Mouse (Mus musculus) intestine, embryonic 14.5 days (tissue): ENCODE data around the gene Trub2. TPM values are rescaled to one million over a fixed set of nuclear protein-coding genes. Genes with fewer than 3 reads are reported as not detected.

Experiments
- ATAC-seq: fragments of 200-750 bp; cut with Nextera tagmentation; replicated peaks from 2 replicates; pipeline ENCODE4 v1.8.0; 2017; ENCODE audit warnings: low read depth, moderate number of reproducible peaks, moderate TSS enrichment, moderate library complexity; ENCODE audit not compliant: low FRiP score, low TSS enrichment
- DNase-seq: peaks from one replicate; pipeline ENCODE4 v3.0.0-alpha.2; 2018; ENCODE audit warnings: low spot score
- H3K27ac ChIP-seq: fragments of 300-500 bp; sonication (generic); 2 replicates; pipeline ENCODE4 v1.5.1; 2014; ENCODE audit warnings: low read depth, mild to moderate bottlenecking, control low read depth
- H3K27me3 ChIP-seq: fragments of 300-500 bp; sonication (generic); replicated peaks from 2 replicates; pipeline ENCODE4 v1.6.1; 2014; ENCODE audit warnings: low read length, control low read depth; ENCODE audit not compliant: control insufficient read depth, insufficient read depth
- H3K36me3 ChIP-seq: fragments of 300-500 bp; sonication (generic); 2 replicates; pipeline ENCODE4 v1.6.1; 2014; ENCODE audit warnings: low read length, control low read depth; ENCODE audit not compliant: control insufficient read depth, insufficient read depth
- H3K4me1 ChIP-seq: fragments of 300-500 bp; sonication (generic); replicated peaks from 2 replicates; pipeline ENCODE4 v1.6.1; 2014; ENCODE audit warnings: low read length, control low read depth, mixed read lengths; ENCODE audit not compliant: control insufficient read depth, insufficient read depth
- H3K4me2 ChIP-seq: fragments of 300-500 bp; sonication (generic); 2 replicates; pipeline ENCODE4 v1.6.1; 2014; ENCODE audit warnings: low read length
- H3K4me3 ChIP-seq: fragments of 300-500 bp; sonication (generic); 2 replicates; pipeline ENCODE4 v1.5.1; 2014; ENCODE audit warnings: low read depth, low read length, control low read depth, mixed read lengths
- H3K9ac ChIP-seq: fragments of 300-500 bp; sonication (generic); 2 replicates; pipeline ENCODE4 v1.6.1; 2014; ENCODE audit warnings: mild to moderate bottlenecking, low read length
- H3K9me3 ChIP-seq: fragments of 300-500 bp; sonication (generic); 2 replicates; pipeline ENCODE4 v1.6.1; 2016; ENCODE audit warnings: low read length, control low read depth; ENCODE audit not compliant: control insufficient read depth
- WGBS: fragments of 180-500 bp; shearing (Covaris S2); extraction: QIAGEN DNeasy Blood & Tissue Kit; methylation state at CpG from one replicate; pipeline ENCODE4 v1.1.7; 2014; 5-methylcytosine and 5-hydroxymethylcytosine counted together
- polyA plus RNA-seq: library from polyadenylated mRNA; unstranded; fragments of >200 nt; fragmentation: Nextera tagmentation; extraction: Ambion mirVana; gene quantifications from 2 replicates; pipeline ENCODE4 v1.2.1, GENCODE M21; 2014

Gene Trub2
- polyA plus RNA-seq, 1 experiment from 2014 or later, result 33.3 TPM

- WGBS, result 78% methylated on average over 5 of the region's 5 CpGs
- Histone ChIP-seq H3K27ac (no peak overlapping the region), H3K4me1 (no peaks in the 10 kb centered on the region), H3K9ac (no peak overlapping the region), H3K4me3 (no peak overlapping the region), H3K4me2 (no peak overlapping the region), H3K9me3 (no peaks in the 10 kb centered on the region), H3K27me3 (no peaks in the 10 kb centered on the region), H3K36me3 (peaks cover 80% of the 10 kb centered on the region)
- DNase-seq (no peak), ATAC-seq (no peak)
Observed at GRCm38 (mm10) chr2:29724664-29725365, 63.5 kb downstream of the Trub2 start.

- 81% methylated on average over 3 of the region's 3 CpGs for WGBS
- Histone ChIP-seq H3K4me1 (no peaks in the 10 kb centered on the region), H3K4me3 (no peak overlapping the region), H3K27ac (no peak overlapping the region), H3K9ac (no peak overlapping the region), H3K36me3 (peaks cover 77% of the 10 kb centered on the region), H3K27me3 (no peaks in the 10 kb centered on the region), H3K9me3 (no peaks in the 10 kb centered on the region), H3K4me2 (no peak overlapping the region)
- DNase-seq (no peak), ATAC-seq (no peak)
Observed at GRCm38 (mm10) chr2:29723132-29723531, 65.2 kb downstream of the Trub2 start.

GRCm38 (mm10) chr2:29718581-29718980 is 69.7 kb downstream of the Trub2 start:
- Histone ChIP-seq H3K9me3 (no peaks in the 10 kb centered on the region), H3K4me1 (peaks cover 13% of the 10 kb centered on the region), H3K9ac (no peak overlapping the region), H3K27ac (no peak overlapping the region), H3K27me3 (no peaks in the 10 kb centered on the region), H3K4me2 (no peak overlapping the region), H3K4me3 (no peak overlapping the region), H3K36me3 (peaks cover 44% of the 10 kb centered on the region)
- WGBS, result 85% methylated on average over 5 of the region's 5 CpGs
- DNase-seq (no peak), ATAC-seq (no peak)

GRCm38 (mm10) chr2:29716691-29717090 is 71.6 kb downstream of the Trub2 start:
- peaks cover 38% of the 10 kb centered on the region for H3K36me3 ChIP-seq
- peak; percentile 70 for DNase-seq
- ATAC-seq, result peak; percentile 87

GRCm38 (mm10) chr2:29716143-29716542 is 72.2 kb downstream of the Trub2 start:
- ATAC-seq, result peak; percentile 44
- 22% methylated on average over 7 of the region's 7 CpGs for WGBS
- H3K9ac ChIP-seq, result no peak overlapping the region

More at GRCm38 (mm10) chr2:29716691-29717090, 71.6 kb downstream of the Trub2 start:
- no peaks in the 10 kb centered on the region for H3K9me3 ChIP-seq
- H3K4me3 ChIP-seq, result no peak overlapping the region
- WGBS, result 9% methylated on average over 6 of the region's 6 CpGs
- H3K9ac ChIP-seq, result no peak overlapping the region
- peaks cover 13% of the 10 kb centered on the region for H3K4me1 ChIP-seq
- peak overlapping the region; percentile 87 for H3K27ac ChIP-seq
- no peaks in the 10 kb centered on the region for H3K27me3 ChIP-seq
- 0 out of 2 replicates have a peak overlapping the region, but pooled peaks have one; percentile 18 for H3K4me2 ChIP-seq

GRCm38 (mm10) chr2:29714127-29714526 is 74.2 kb downstream of the Trub2 start:
- DNase-seq (no peak), ATAC-seq (no peak)
- H3K9ac ChIP-seq, result no peak overlapping the region
- no peaks in the 10 kb centered on the region for H3K27me3 ChIP-seq
- H3K27ac ChIP-seq, result peak overlapping the region; percentile 4; the same call in 1 of the 2 replicates
- peaks cover 34% of the 10 kb centered on the region for H3K36me3 ChIP-seq
- no peak overlapping the region for H3K4me3 ChIP-seq
- no peak overlapping the region for H3K4me2 ChIP-seq
- peaks cover 13% of the 10 kb centered on the region for H3K4me1 ChIP-seq
- 58% methylated on average over 5 of the region's 5 CpGs for WGBS
- H3K9me3 ChIP-seq, result no peaks in the 10 kb centered on the region

More at GRCm38 (mm10) chr2:29716143-29716542, 72.2 kb downstream of the Trub2 start:
- Histone ChIP-seq H3K27me3 (no peaks in the 10 kb centered on the region), H3K27ac (peak overlapping the region; percentile 87), H3K36me3 (peaks cover 38% of the 10 kb centered on the region), H3K9me3 (no peaks in the 10 kb centered on the region), H3K4me3 (no peak overlapping the region), H3K4me2 (peak overlapping the region; percentile 18; the same call in 1 of the 2 replicates), H3K4me1 (peaks cover 13% of the 10 kb centered on the region)
- DNase-seq, result no peak

GRCm38 (mm10) chr2:29713501-29713900 is 74.8 kb downstream of the Trub2 start:
- peaks cover 13% of the 10 kb centered on the region for H3K4me1 ChIP-seq
- WGBS, result 93% methylated on average over 1 of the region's 2 CpGs
- H3K4me3 ChIP-seq, result no peak overlapping the region
- no peaks in the 10 kb centered on the region for H3K27me3 ChIP-seq
- H3K36me3 ChIP-seq, result peaks cover 33% of the 10 kb centered on the region
- ATAC-seq, result no peak
- no peaks in the 10 kb centered on the region for H3K9me3 ChIP-seq
- no peak overlapping the region for H3K9ac ChIP-seq
- no peak for DNase-seq
- no peak overlapping the region for H3K27ac ChIP-seq
- no peak overlapping the region for H3K4me2 ChIP-seq

- no peak overlapping the region for H3K9ac ChIP-seq
- no peak overlapping the region for H3K27ac ChIP-seq
- no peak overlapping the region for H3K4me2 ChIP-seq
- H3K9me3 ChIP-seq, result no peaks in the 10 kb centered on the region
- DNase-seq, result no peak
- H3K4me3 ChIP-seq, result no peak overlapping the region
- H3K36me3 ChIP-seq, result peaks cover 46% of the 10 kb centered on the region
- peaks cover 11% of the 10 kb centered on the region for H3K4me1 ChIP-seq
- no peaks in the 10 kb centered on the region for H3K27me3 ChIP-seq
- WGBS, result 69% methylated on average over 5 of the region's 5 CpGs
- no peak for ATAC-seq
Observed at GRCm38 (mm10) chr2:29711877-29712276, 76.4 kb downstream of the Trub2 start.
